Mouse (Mus musculus) yolk sac, embryonic 10.5 days (tissue): ENCODE measurements around the gene Adora2a.
"Not testable (repeated sequence)": the region's sequence is repeated elsewhere in the genome, so short reads cannot be mapped to it uniquely, and the experiment has no call there.

Source experiments
- DNase-seq: peaks from one replicate; pipeline ENCODE4 v3.0.0-alpha.2; 2017; ENCODE audit warnings: low spot score

Gene Adora2a

GRCm38 (mm10) chr10:75350564-75350963 lies 33.9 kb downstream of the Adora2a start:
- no peak for DNase-seq

- DNase-seq = no peak
Observed at GRCm38 (mm10) chr10:75352541-75352940, 35.9 kb downstream of the Adora2a start.

- DNase-seq = not testable (repeated sequence)
Observed at GRCm38 (mm10) chr10:75353838-75354241, 37.2 kb downstream of the Adora2a start.

GRCm38 (mm10) chr10:75355341-75355740 lies 38.7 kb downstream of the Adora2a start:
- no peak for DNase-seq

- peak; percentile 26 for DNase-seq
Observed at GRCm38 (mm10) chr10:75364214-75364690, 47.6 kb downstream of the Adora2a start.

DNA sequence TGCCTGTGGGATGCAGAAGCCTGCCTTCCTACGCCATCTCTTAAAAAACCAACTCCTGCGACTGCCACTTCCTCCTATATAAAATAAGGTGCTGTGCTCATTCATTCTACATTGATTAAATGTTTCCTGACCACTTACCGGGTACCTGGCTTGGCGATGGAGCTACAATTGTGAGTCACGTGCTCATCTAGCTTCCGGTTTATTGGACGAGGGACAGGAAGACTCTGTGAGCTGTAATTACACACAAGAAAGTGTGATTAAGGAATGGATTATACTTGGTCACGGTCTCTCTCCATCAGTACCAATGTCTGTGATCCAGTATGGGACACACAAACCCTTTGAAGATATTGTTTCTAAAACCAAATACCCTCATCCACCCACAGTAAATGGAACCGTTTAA lies 48.1 kb downstream of the Adora2a start:
- DNase-seq = no peak

DNA sequence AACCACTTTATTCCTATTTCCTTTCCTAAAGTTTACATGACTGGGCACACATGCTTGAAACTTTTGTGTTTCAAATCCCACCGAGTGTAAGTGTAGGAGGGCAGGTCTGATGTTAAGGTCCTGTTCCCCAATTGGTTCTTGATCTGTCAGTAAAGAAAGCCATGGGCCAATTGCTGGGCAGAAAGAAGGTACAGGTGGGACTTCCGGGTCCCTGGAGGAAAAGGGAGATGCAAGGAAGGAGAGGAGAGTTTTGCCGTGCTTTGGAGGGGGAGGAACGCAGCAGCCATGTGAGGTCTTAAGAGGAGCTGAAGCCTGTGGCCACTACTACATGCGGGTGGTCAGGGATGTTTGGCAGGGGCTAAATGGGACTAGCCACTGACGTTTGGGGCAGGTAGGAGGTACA lies 48.6 kb downstream of the Adora2a start:
- peak; percentile 36 for DNase-seq

GRCm38 (mm10) chr10:75373655-75374351 lies 57.1 kb downstream of the Adora2a start:
- DNase-seq = not testable (repeated sequence)

GRCm38 (mm10) chr10:75378688-75379087 lies 62.0 kb downstream of the Adora2a start:
- no peak for DNase-seq
